Mouse (Mus musculus): ENCODE data around the gene Adamts17. TPM values are rescaled to one million over a fixed set of nuclear protein-coding genes. Genes with fewer than 3 reads are reported as not detected.

Adamts17 gene
- total and polyA plus RNA-seq, 3 experiments: 0.47 to 1.5 (median 0.51) TPM

DNA sequence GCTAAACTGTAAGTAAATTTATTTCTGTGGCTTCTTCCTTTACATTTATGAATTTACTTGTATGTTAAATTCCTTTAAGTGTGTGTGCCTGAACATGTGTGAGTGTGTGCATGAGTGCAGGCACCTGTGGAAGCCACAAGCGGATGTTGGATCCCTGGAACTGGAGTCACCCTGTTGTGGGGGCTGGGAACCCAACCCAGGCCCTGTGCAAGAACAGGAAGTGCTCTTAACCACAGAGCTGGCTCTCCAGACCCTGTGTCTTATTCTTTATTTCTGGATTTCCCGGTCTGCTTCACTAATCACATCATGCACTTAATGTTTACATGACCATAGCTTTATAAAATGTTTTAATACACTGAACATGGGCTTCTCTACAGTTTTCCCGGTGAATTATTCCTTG lies 180.4 kb downstream of the Adamts17 start:
- TF ChIP-seq CTCF (IDR thresholded peaks at IDR 0.05) (no peak), POLR2A (IDR thresholded peaks at IDR 0.05; ENCODE audit: insufficient read depth, low read depth, low read length) (no peak), EP300 (IDR thresholded peaks at IDR 0.05; ENCODE audit: insufficient read depth, low read depth, low read length) (no peak)
- no peaks in the 10 kb centered on the region for H3K4me1 ChIP-seq (ENCODE audit: control insufficient read depth, insufficient read depth, low read length)
- no peaks in the 10 kb centered on the region for H3K27me3 ChIP-seq (ENCODE audit: control insufficient read depth, insufficient read depth, low read length)
- no peaks in the 10 kb centered on the region for H3K36me3 ChIP-seq (ENCODE audit: control insufficient read depth, insufficient read depth, low read length)
- 80% methylated on average over 3 of the region's 3 CpGs for WGBS
- no peak for DNase-seq
- no peak overlapping the region for H3K4me3 ChIP-seq
- H3K79me2 ChIP-seq (replicated peaks; ENCODE audit: control insufficient read depth, insufficient read depth, low read length): no peaks in the 10 kb centered on the region
- H3K27ac ChIP-seq: no peak overlapping the region
- intact Hi-C loops (cut with DNase I): no loop called here
- no peak overlapping the region for H3K9ac ChIP-seq (ENCODE audit: low read depth, low read length)

DNA sequence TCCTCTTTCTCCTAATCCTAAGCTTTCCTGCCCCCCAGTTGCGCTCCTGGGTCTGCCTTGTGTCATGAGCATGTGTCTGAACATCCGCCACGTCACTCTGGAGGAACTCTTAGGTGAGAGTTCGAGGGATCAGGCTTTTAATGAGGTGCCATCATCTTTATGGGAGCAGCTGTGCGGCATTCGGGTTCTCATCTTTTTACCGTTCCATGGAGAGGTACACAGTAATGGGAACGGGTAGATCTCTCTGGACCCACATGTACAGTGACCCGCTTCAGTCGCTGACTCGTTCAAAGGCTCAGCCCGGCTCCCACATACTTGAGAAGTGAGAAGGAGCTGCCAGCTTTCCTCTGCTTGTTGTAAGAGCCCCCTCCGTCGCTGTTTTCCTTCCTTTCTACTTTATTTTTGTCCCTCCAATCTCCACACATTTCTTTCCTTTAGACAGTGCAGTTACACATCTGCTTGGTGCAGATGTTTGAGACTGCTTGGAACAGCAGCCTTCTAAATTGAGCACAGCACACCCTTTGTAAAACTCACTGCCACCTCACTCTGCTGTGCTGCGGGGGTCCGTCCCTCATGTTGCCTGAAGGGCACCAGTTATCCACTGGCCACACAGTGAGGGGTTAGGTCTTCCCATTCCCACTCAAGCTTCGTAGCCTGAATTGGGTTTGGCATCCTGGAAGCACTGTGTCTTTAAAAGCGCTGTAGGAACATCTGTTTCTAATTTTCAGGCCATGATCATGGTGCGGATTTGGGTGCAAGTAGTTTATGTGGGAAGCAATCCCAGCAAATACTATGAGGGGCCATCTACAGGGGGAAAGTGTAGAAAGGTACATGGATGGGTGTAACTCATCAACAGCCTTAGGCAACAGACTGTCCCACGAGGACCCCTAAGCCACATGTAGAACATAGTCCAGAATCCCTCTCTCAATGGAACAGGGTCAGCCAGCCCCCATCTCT lies 186.9 kb downstream of the Adamts17 start:
- H3K4me1 ChIP-seq (ENCODE audit: control insufficient read depth, insufficient read depth, low read length): no peaks in the 10 kb centered on the region
- peak overlapping the region; percentile 23; the same call in 1 of the 2 replicates for H3K27ac ChIP-seq
- 69% methylated on average over 20 of the region's 20 CpGs for WGBS
- H3K9ac ChIP-seq (ENCODE audit: low read depth, low read length): no peak overlapping the region
- H3K27me3 ChIP-seq (ENCODE audit: control insufficient read depth, insufficient read depth, low read length): no peaks in the 10 kb centered on the region
- TF ChIP-seq EP300 (IDR thresholded peaks at IDR 0.05; ENCODE audit: insufficient read depth, low read depth, low read length) (no peak), POLR2A (IDR thresholded peaks at IDR 0.05; ENCODE audit: insufficient read depth, low read depth, low read length) (no peak), CTCF (IDR thresholded peaks at IDR 0.05) (no peak)
- H3K79me2 ChIP-seq (replicated peaks; ENCODE audit: control insufficient read depth, insufficient read depth, low read length): no peaks in the 10 kb centered on the region
- no peaks in the 10 kb centered on the region for H3K36me3 ChIP-seq (ENCODE audit: control insufficient read depth, insufficient read depth, low read length)
- intact Hi-C loops (cut with DNase I): no loop called here
- peak; percentile 28 to 44 for DNase-seq
- H3K4me3 ChIP-seq: no peak overlapping the region

DNA sequence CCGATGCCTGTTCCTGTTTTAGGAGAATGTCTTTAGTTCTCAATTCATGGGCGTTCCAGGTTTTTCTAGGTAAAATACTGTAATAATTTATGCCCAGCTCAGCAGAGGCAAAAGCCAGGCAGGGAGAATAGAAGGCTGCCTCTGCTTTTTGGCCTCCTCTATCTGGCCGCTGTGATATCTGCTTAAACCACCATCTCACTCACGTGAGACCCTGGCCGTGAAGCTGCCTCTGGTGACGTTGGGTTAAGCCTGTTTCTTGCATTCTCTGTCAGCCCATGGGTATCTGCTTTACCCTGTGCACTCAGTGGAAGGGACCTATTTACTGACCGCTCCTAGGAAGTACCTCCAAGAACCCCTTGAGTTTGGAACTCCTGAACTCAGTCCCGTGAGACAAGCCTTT lies 187.7 kb downstream of the Adamts17 start:
- TF ChIP-seq EP300 (IDR thresholded peaks at IDR 0.05; ENCODE audit: insufficient read depth, low read depth, low read length) (no peak), POLR2A (IDR thresholded peaks at IDR 0.05; ENCODE audit: insufficient read depth, low read depth, low read length) (no peak), CTCF (IDR thresholded peaks at IDR 0.05) (no peak)
- H3K4me1 ChIP-seq (ENCODE audit: control insufficient read depth, insufficient read depth, low read length): peaks cover 5% of the 10 kb centered on the region
- H3K79me2 ChIP-seq (replicated peaks; ENCODE audit: control insufficient read depth, insufficient read depth, low read length): no peaks in the 10 kb centered on the region
- no peak overlapping the region for H3K27ac ChIP-seq
- no peak overlapping the region for H3K9ac ChIP-seq (ENCODE audit: low read depth, low read length)
- intact Hi-C loops (cut with DNase I): no loop called here
- H3K36me3 ChIP-seq (ENCODE audit: control insufficient read depth, insufficient read depth, low read length): no peaks in the 10 kb centered on the region
- no peak overlapping the region for H3K4me3 ChIP-seq
- peak in 1 of 2 experiments; percentile 17 for DNase-seq
- 78% methylated on average over 8 of the region's 8 CpGs for WGBS
- no peaks in the 10 kb centered on the region for H3K27me3 ChIP-seq (ENCODE audit: control insufficient read depth, insufficient read depth, low read length)

DNA sequence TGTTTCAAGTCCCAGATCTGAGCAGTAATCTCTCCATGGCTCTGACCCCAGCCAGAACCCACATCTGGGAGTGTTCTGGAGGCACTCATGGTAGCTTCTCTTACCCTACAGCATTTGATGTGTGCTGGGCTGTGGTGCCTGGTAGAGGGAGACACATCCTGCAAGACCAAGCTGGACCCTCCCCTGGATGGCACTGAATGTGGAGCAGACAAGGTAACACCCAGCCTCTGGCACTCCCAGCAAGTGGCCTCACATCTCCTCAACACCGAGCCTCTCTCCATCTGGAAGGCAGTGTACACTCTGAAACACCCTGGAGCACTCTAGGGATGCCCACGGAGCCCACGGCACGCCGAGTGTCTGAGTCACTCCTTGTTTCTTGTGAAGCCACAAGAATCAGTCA lies 188.2 kb downstream of the Adamts17 start:
- Histone ChIP-seq H3K4me3 (no peak overlapping the region), H3K79me2 (replicated peaks; ENCODE audit: control insufficient read depth, insufficient read depth, low read length) (no peaks in the 10 kb centered on the region), H3K36me3 (ENCODE audit: control insufficient read depth, insufficient read depth, low read length) (no peaks in the 10 kb centered on the region), H3K27ac (no peak overlapping the region), H3K9ac (ENCODE audit: low read depth, low read length) (no peak overlapping the region), H3K27me3 (ENCODE audit: control insufficient read depth, insufficient read depth, low read length) (no peaks in the 10 kb centered on the region), H3K4me1 (ENCODE audit: control insufficient read depth, insufficient read depth, low read length) (peaks cover 8% of the 10 kb centered on the region)
- TF ChIP-seq POLR2A (IDR thresholded peaks at IDR 0.05; ENCODE audit: insufficient read depth, low read depth, low read length): no peak
- no peak for TF ChIP-seq EP300 (IDR thresholded peaks at IDR 0.05; ENCODE audit: insufficient read depth, low read depth, low read length)
- TF ChIP-seq CTCF (IDR thresholded peaks at IDR 0.05): no peak
- peak in 1 of 2 experiments; percentile 18 for DNase-seq
- intact Hi-C loops (cut with DNase I): no loop called here
- WGBS: 89% methylated on average over 5 of the region's 5 CpGs

DNA sequence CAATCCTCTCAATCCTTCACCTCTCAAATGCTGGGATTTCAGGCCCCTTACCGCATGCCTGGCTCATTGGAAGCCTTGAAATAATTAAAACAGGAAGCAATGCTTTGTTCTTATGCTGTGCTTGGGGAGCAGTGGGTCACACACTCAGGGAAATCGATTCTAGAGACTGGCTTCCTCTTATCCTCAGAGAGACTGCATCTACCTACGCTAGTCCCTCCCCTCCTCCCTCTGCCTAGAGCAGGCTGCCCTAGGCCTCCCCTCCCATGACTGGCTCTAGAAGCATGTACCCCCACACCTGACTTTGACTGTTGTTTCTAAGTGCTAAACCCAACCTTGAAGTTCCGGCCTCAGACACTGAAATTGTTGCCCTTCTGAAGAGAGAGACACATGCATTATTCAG lies 189.4 kb downstream of the Adamts17 start:
- Histone ChIP-seq H3K27ac (no peak overlapping the region), H3K79me2 (replicated peaks; ENCODE audit: control insufficient read depth, insufficient read depth, low read length) (no peaks in the 10 kb centered on the region), H3K27me3 (ENCODE audit: control insufficient read depth, insufficient read depth, low read length) (no peaks in the 10 kb centered on the region), H3K4me1 (ENCODE audit: control insufficient read depth, insufficient read depth, low read length) (peaks cover 8% of the 10 kb centered on the region), H3K36me3 (ENCODE audit: control insufficient read depth, insufficient read depth, low read length) (no peaks in the 10 kb centered on the region; the same call in 1 of the 2 replicates), H3K9ac (ENCODE audit: low read depth, low read length) (no peak overlapping the region), H3K4me3 (no peak overlapping the region)
- intact Hi-C loops (cut with DNase I): no loop called here
- DNase-seq: no peak
- no peak for TF ChIP-seq EP300 (IDR thresholded peaks at IDR 0.05; ENCODE audit: insufficient read depth, low read depth, low read length)
- no peak for TF ChIP-seq CTCF (IDR thresholded peaks at IDR 0.05)
- TF ChIP-seq POLR2A (IDR thresholded peaks at IDR 0.05; ENCODE audit: insufficient read depth, low read depth, low read length): no peak
- WGBS: 60% methylated on average over 4 of the region's 4 CpGs

DNA sequence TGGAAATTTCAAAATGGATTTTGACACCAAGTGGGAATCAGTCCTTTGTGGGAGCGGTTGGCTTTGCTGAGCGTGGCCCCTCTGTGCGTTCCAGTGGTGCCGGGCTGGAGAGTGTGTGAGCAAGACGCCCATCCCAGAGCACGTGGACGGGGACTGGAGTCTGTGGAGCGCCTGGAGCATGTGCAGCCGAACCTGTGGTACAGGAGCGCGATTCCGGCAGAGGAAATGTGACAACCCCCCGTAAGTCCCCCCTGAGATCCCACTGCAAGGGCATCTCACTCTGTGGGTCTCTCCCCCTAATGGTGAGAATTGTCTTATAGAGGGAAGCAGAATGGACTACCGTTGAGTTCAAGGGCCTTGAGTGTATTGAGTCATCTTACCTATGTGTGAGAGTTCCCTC lies 189.9 kb downstream of the Adamts17 start:
- DNase-seq: peak in 1 of 2 experiments; percentile 1
- Histone ChIP-seq H3K9ac (ENCODE audit: low read depth, low read length) (no peak overlapping the region), H3K27me3 (ENCODE audit: control insufficient read depth, insufficient read depth, low read length) (no peaks in the 10 kb centered on the region), H3K27ac (no peak overlapping the region), H3K4me1 (ENCODE audit: control insufficient read depth, insufficient read depth, low read length) (peaks cover 11% of the 10 kb centered on the region), H3K79me2 (replicated peaks; ENCODE audit: control insufficient read depth, insufficient read depth, low read length) (no peaks in the 10 kb centered on the region), H3K4me3 (no peak overlapping the region), H3K36me3 (ENCODE audit: control insufficient read depth, insufficient read depth, low read length) (no peaks in the 10 kb centered on the region; the same call in 1 of the 2 replicates)
- over 99% methylated on average over 14 of the region's 14 CpGs for WGBS
- TF ChIP-seq EP300 (IDR thresholded peaks at IDR 0.05; ENCODE audit: insufficient read depth, low read depth, low read length) (no peak), CTCF (IDR thresholded peaks at IDR 0.05) (no peak), POLR2A (IDR thresholded peaks at IDR 0.05; ENCODE audit: insufficient read depth, low read depth, low read length) (no peak)
- intact Hi-C loops (cut with DNase I): no loop called here
